Mouse (Mus musculus) lung, embryonic 16.5 days (tissue): ENCODE results near the gene Prrt3. TPM values are rescaled to one million over a fixed set of nuclear protein-coding genes. Genes with fewer than 3 reads are reported as not detected.

Experiments used
- ATAC-seq: fragments of 200-750 bp; cut with Nextera tagmentation; 2 replicates; pipeline ENCODE4 v1.8.0; 2017; ENCODE audit warnings: low read depth, mild to moderate bottlenecking, moderate library complexity
- H3K27ac ChIP-seq: fragments of 300-500 bp; sonication (generic); 2 replicates; pipeline ENCODE4 v1.5.1; 2014; ENCODE audit warnings: mild to moderate bottlenecking, control low read depth, low read length
- H3K27me3 ChIP-seq: fragments of 300-500 bp; sonication (generic); 2 replicates; pipeline ENCODE4 v1.6.1; 2014; ENCODE audit warnings: low read depth, low read length, mixed read lengths; ENCODE audit not compliant: control insufficient read depth, insufficient read depth
- H3K36me3 ChIP-seq: fragments of 300-500 bp; sonication (generic); 2 replicates; pipeline ENCODE4 v1.6.1; 2014; ENCODE audit warnings: low read length; ENCODE audit not compliant: control insufficient read depth, insufficient read depth
- H3K4me1 ChIP-seq: fragments of 300-500 bp; sonication (generic); replicated peaks from 2 replicates; pipeline ENCODE4 v1.6.1; 2014; ENCODE audit warnings: low read length, mixed read lengths; ENCODE audit not compliant: control insufficient read depth, insufficient read depth
- H3K4me2 ChIP-seq: fragments of 300-500 bp; sonication (generic); 2 replicates; pipeline ENCODE4 v1.6.1; 2014; ENCODE audit warnings: low read depth, low read length, control low read depth
- H3K4me3 ChIP-seq: fragments of 300-500 bp; sonication (generic); 2 replicates; pipeline ENCODE4 v1.5.1; 2014; ENCODE audit warnings: mild to moderate bottlenecking, low read length, control low read depth
- H3K9ac ChIP-seq: fragments of 300-500 bp; sonication (generic); 2 replicates; pipeline ENCODE4 v1.6.1; 2014; ENCODE audit warnings: low read length, control low read depth
- H3K9me3 ChIP-seq: fragments of 300-500 bp; sonication (generic); 2 replicates; pipeline ENCODE4 v1.6.1; 2016; ENCODE audit warnings: low read length; ENCODE audit not compliant: control insufficient read depth
- WGBS: fragments of 180-500 bp; shearing (Covaris S2); extraction: QIAGEN DNeasy Blood & Tissue Kit; methylation state at CpG from one replicate; pipeline ENCODE4 v1.1.7; 2014; 5-methylcytosine and 5-hydroxymethylcytosine counted together
- polyA plus RNA-seq: library from polyadenylated mRNA; unstranded; fragments of >200 nt; fragmentation: Nextera tagmentation; extraction: Ambion mirVana; gene quantifications from 2 replicates; pipeline ENCODE4 v1.2.1, GENCODE M21; 2015

Prrt3 gene
- polyA plus RNA-seq, 1 experiment from 2014 or later = 0.19 TPM

DNA sequence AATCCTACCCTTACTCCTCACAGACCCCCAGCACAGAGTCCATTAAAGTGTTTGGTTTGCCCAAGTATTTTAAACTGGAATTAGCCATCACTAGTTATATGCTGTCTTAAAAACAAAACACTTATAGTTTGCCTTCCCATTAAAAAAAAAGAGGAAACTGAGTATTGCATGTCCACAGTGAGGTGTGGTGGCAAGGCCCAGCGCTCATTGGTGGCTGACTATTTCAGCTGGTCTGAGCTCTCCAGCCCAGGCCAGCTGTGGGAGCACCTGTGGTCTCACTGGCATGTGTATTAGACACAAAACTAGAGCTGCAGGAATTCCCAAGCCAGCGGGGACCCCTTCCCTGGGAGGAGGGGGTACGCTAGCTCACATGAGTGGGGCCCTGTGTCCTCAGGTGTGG is 33.2 kb downstream of the Prrt3 start:
- Histone ChIP-seq H3K4me1 (peaks cover 21% of the 10 kb centered on the region), H3K27me3 (no peaks in the 10 kb centered on the region; the same call in 1 of the 2 replicates), H3K4me2 (no peak overlapping the region), H3K27ac (no peak overlapping the region), H3K9ac (no peak overlapping the region), H3K9me3 (no peaks in the 10 kb centered on the region), H3K4me3 (no peak overlapping the region), H3K36me3 (no peaks in the 10 kb centered on the region)
- WGBS = 62% methylated on average over 3 of the region's 3 CpGs
- no peak for ATAC-seq

GRCm38 (mm10) chr6:113465602-113466001 is 36.1 kb downstream of the Prrt3 start:
- Histone ChIP-seq H3K27ac (no peak overlapping the region), H3K27me3 (no peaks in the 10 kb centered on the region; the same call in 1 of the 2 replicates), H3K4me2 (no peak overlapping the region), H3K36me3 (no peaks in the 10 kb centered on the region), H3K4me3 (no peak overlapping the region), H3K4me1 (peaks cover 10% of the 10 kb centered on the region), H3K9ac (no peak overlapping the region), H3K9me3 (no peaks in the 10 kb centered on the region)
- ATAC-seq = peak; percentile 8; the same call in 1 of the 2 replicates
- WGBS = 61% methylated on average over 5 of the region's 5 CpGs

DNA sequence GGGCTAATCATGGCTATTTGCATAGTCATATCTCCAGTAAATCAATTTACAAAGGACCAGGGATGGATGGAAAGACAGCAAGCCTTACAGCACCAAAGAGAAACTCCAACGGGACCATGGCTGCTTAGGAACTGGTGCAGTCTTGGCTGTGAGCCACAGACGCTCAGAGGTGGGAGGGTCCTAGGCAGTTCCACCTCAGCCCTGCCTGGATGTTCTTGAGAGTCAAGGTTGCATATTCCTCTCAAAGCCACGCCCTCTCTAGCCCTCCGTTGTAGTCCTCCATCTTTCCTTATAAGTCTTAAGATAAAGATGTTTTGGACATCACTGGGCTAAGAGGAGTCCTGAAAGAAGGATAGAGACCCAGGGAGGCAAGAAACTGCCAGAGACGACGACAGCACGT is 37.7 kb downstream of the Prrt3 start:
- Histone ChIP-seq H3K4me1 (peaks cover 2% of the 10 kb centered on the region; the same call in 1 of the 2 replicates), H3K4me3 (no peak overlapping the region), H3K9ac (no peak overlapping the region), H3K9me3 (no peaks in the 10 kb centered on the region), H3K27ac (no peak overlapping the region), H3K27me3 (no peaks in the 10 kb centered on the region), H3K36me3 (no peaks in the 10 kb centered on the region), H3K4me2 (no peak overlapping the region)
- ATAC-seq = no peak
- 62% methylated on average over 7 of the region's 7 CpGs for WGBS

- no peaks in the 10 kb centered on the region for H3K36me3 ChIP-seq
- peak; percentile 97 for ATAC-seq
- 40% methylated on average over 10 of the region's 10 CpGs for WGBS
- peak overlapping the region; percentile 69 for H3K27ac ChIP-seq
- H3K4me1 ChIP-seq = peaks cover 4% of the 10 kb centered on the region
- H3K9ac ChIP-seq = peak overlapping the region; percentile 65
- H3K9me3 ChIP-seq = no peaks in the 10 kb centered on the region
- H3K27me3 ChIP-seq = no peaks in the 10 kb centered on the region
- peak overlapping the region; percentile 53 for H3K4me2 ChIP-seq
- H3K4me3 ChIP-seq = peak overlapping the region; percentile 41
Observed at GRCm38 (mm10) chr6:113458635-113459034, 43.1 kb downstream of the Prrt3 start.

DNA sequence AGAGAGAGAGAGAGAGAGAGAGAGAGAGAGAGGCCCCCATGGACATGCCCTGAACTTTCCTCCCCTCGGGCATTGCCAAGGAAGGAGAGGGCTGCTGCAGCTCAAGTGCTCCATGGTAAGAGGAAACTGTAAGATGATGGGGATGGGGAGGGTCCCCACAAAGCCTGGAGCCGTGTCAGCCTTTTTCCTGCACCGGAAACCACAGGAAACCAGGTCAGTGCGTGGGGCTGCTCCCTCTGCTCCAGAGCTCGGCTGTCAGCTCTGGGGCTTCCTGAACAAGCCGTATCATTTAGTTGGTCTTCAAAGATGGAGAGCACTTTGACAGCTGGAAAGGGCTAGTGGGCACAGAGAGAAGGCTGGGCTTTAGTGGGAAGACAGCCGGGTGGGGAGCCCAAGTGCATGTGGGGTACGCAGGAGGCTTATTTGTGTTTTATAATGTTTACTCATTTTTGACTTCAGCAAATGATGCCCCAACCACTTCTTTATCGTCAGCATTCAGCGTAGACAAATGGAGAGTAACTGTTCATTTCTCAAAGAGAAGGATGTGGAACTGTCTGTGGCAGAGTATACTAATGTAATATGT is 43.7 kb downstream of the Prrt3 start, which contains the start of gene Il17re:
Il17re (plus strand) TSS at position 533 of the 583 bp plus-strand sequence.
- Histone ChIP-seq H3K4me1 (peaks cover 4% of the 10 kb centered on the region), H3K27ac (peak within 1 kb of the TSS; percentile 69), H3K36me3 (no peaks in the 10 kb centered on the region), H3K27me3 (no peaks in the 10 kb centered on the region), H3K9me3 (no peaks in the 10 kb centered on the region), H3K4me3 (peak within 1 kb of the TSS; percentile 41), H3K4me2 (peak within 1 kb of the TSS; percentile 53), H3K9ac (peak within 1 kb of the TSS; percentile 65)
- 38% methylated on average over 10 of the region's 10 CpGs for WGBS
- ATAC-seq = no peak; the same call in 1 of the 2 replicates

DNA sequence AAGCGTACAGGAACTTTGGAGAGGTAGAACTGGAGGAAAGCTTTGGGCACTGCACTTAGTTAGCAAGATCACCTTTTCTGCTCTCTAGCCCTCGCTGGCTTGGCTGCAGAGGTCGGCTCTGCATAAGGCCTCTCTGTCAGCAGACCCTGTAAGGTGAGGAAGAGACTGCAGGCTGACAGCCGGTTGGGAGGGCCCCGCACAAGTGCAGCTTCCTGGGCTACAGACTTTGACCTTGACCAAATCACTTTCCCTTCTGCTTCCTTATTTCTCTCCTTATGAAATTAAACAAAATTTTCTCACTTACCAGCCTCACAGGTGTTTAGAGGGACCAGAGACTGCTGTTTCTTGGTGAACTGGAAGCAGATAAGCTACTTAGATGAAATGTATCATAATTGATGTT is 46.7 kb downstream of the Prrt3 start:
- no peak for ATAC-seq
- no peak overlapping the region for H3K4me3 ChIP-seq
- H3K27me3 ChIP-seq = no peaks in the 10 kb centered on the region
- H3K9ac ChIP-seq = no peak overlapping the region
- H3K9me3 ChIP-seq = no peaks in the 10 kb centered on the region
- H3K36me3 ChIP-seq = no peaks in the 10 kb centered on the region
- H3K4me1 ChIP-seq = peaks cover 6% of the 10 kb centered on the region
- no peak overlapping the region for H3K27ac ChIP-seq
- 50% methylated on average over 5 of the region's 5 CpGs for WGBS
- no peak overlapping the region for H3K4me2 ChIP-seq

GRCm38 (mm10) chr6:113451839-113452238 is 49.9 kb downstream of the Prrt3 start:
- 68% methylated on average over 2 of the region's 2 CpGs for WGBS
- peak; percentile 43 for ATAC-seq

GRCm38 (mm10) chr6:113447639-113448038 is 54.1 kb downstream of the Prrt3 start:
- 92% methylated on average over 4 of the region's 4 CpGs for WGBS
- H3K4me1 ChIP-seq = peaks cover 11% of the 10 kb centered on the region; the same call in 1 of the 2 replicates
- peaks cover 20% of the 10 kb centered on the region for H3K36me3 ChIP-seq
- no peak overlapping the region for H3K4me2 ChIP-seq
- ATAC-seq = no peak
- no peaks in the 10 kb centered on the region for H3K27me3 ChIP-seq
- H3K9ac ChIP-seq = no peak overlapping the region
- H3K4me3 ChIP-seq = no peak overlapping the region
- H3K9me3 ChIP-seq = no peaks in the 10 kb centered on the region
- no peak overlapping the region for H3K27ac ChIP-seq

More at GRCm38 (mm10) chr6:113451839-113452238, 49.9 kb downstream of the Prrt3 start:
- Histone ChIP-seq H3K9me3 (no peaks in the 10 kb centered on the region), H3K4me1 (0 out of 2 replicates have a peak, but pooled peaks cover 2% of the 10 kb centered on the region), H3K27ac (no peak overlapping the region), H3K36me3 (peaks cover 15% of the 10 kb centered on the region), H3K27me3 (no peaks in the 10 kb centered on the region), H3K9ac (no peak overlapping the region), H3K4me3 (no peak overlapping the region), H3K4me2 (no peak overlapping the region)

GRCm38 (mm10) chr6:113444207-113444965 is 57.3 kb downstream of the Prrt3 start:
- Histone ChIP-seq H3K27me3 (no peaks in the 10 kb centered on the region), H3K9ac (no peak overlapping the region), H3K36me3 (peaks cover 20% of the 10 kb centered on the region), H3K4me3 (no peak overlapping the region), H3K9me3 (no peaks in the 10 kb centered on the region), H3K4me2 (no peak overlapping the region), H3K4me1 (peaks cover 8% of the 10 kb centered on the region; the same call in 1 of the 2 replicates), H3K27ac (no peak overlapping the region)
- no peak for ATAC-seq
- 76% methylated on average over 6 of the region's 8 CpGs for WGBS
